Mouse (Mus musculus) small intestine, adult 2 months (tissue): ENCODE measurements around the gene Rnf216.

Source experiments
- CTCF ChIP-seq: fragments of 200-500 bp; IDR thresholded peaks from 2 replicates; pipeline ENCODE4 v1.5.1; 2012; ENCODE audit warnings: low read depth, mild to moderate bottlenecking, control low read depth, inconsistent platforms, low read length, moderate library complexity, mixed read lengths; ENCODE audit not compliant: insufficient replicate concordance, insufficient read length; ENCODE audit errors: extremely low read depth
- POLR2A ChIP-seq: fragments of 200-500 bp; IDR thresholded peaks from 2 replicates; pipeline ENCODE4 v1.6.1; 2012; ENCODE audit warnings: low read depth, mild to moderate bottlenecking, control low read depth, inconsistent platforms, low read length, moderate library complexity

DNA sequence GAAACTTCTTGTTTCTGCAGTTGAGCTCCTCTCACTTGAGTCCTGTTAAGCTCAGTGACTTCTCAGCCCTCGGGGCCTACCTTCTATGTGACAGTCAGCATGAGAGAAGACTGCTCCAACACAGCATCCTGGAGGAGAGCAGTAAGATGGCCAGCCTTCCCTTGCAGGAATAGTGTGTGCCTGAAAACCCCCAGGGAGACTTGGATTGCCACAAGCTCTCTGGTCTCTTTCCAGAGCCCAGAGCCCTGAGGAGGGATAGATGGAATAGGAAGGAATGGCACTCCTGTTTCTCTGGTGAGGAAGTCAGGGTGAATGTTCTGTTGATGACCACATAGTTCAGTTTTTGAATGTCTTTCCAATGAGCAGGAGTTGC, 63.8 kb downstream of the Rnf216 start:
- no peak for TF ChIP-seq POLR2A
- TF ChIP-seq CTCF: no peak
